Comparison of ENCODE assay signal across 7 mouse cellular contexts in genomic region chr10:18760241-18760640, GRCm38 (mm10). TPM values are rescaled to one million over a fixed set of nuclear protein-coding genes. Genes with fewer than 3 reads are reported as not detected.
DNase-seq lines count a peak whose midpoint lies in the region; ATAC-seq and TF ChIP-seq lines count a peak whose summit lies in the region.

No protein-coding gene starts in this region.

- ATAC-seq in kidney, embryonic 16.5 days (ENCODE audit: low FRiP score, low TSS enrichment) = no peak
- ATAC-seq in lung, postnatal 0 days = no peak

- no peak overlapping the region for H3K4me3 ChIP-seq in kidney, embryonic 16.5 days (ENCODE audit: low read length)
- H3K4me3 ChIP-seq in E14TG2a.4 (replicated peaks; ENCODE audit: low read length) = no peak overlapping the region
- H3K4me3 ChIP-seq in lung, postnatal 0 days (ENCODE audit: low read depth, low read length) = no peak overlapping the region

- TF ChIP-seq CTCF in E14TG2a.4 (conservative IDR thresholded peaks at IDR 0.05; ENCODE audit: low read length) = peak; percentile 77
- TF ChIP-seq CTCF in lung, postnatal 0 days (IDR thresholded peaks at IDR 0.05) = peak; percentile 77

- H3K4me1 ChIP-seq in kidney, embryonic 16.5 days (ENCODE audit: insufficient read depth, low read length) = no peaks in the 10 kb centered on the region
- no peaks in the 10 kb centered on the region for H3K4me1 ChIP-seq in E14TG2a.4 (replicated peaks; ENCODE audit: low read depth, low read length)
- no peaks in the 10 kb centered on the region for H3K4me1 ChIP-seq in lung, postnatal 0 days (ENCODE audit: insufficient read depth, low read depth, low read length)

- WGBS in kidney, embryonic 16.5 days = 48% methylated on average over 2 of the region's 2 CpGs
- 35% methylated on average over 2 of the region's 2 CpGs for WGBS in lung, postnatal 0 days

- no peak overlapping the region for H3K27ac ChIP-seq in kidney, embryonic 16.5 days (ENCODE audit: low read length)
- no peak overlapping the region for H3K27ac ChIP-seq in lung, postnatal 0 days (ENCODE audit: low read length)

- H3K4me2 ChIP-seq in kidney, embryonic 16.5 days (replicated peaks; ENCODE audit: low read depth, low read length) = no peak overlapping the region
- H3K4me2 ChIP-seq in lung, postnatal 0 days (replicated peaks; ENCODE audit: low read depth, low read length) = no peak overlapping the region

- no peaks in the 10 kb centered on the region for H3K27me3 ChIP-seq in kidney, embryonic 16.5 days (ENCODE audit: insufficient read depth, low read length)
- no peaks in the 10 kb centered on the region for H3K27me3 ChIP-seq in E14TG2a.4 (ENCODE audit: insufficient read depth, low read length)
- no peaks in the 10 kb centered on the region for H3K27me3 ChIP-seq in lung, postnatal 0 days (replicated peaks; ENCODE audit: insufficient read depth, low read length)

- H3K9me3 ChIP-seq in kidney, embryonic 16.5 days (ENCODE audit: low read length) = no peaks in the 10 kb centered on the region
- peaks cover 22% of the 10 kb centered on the region for H3K9me3 ChIP-seq in E14TG2a.4 (ENCODE audit: low read length)
- H3K9me3 ChIP-seq in lung, postnatal 0 days (ENCODE audit: low read length) = no peaks in the 10 kb centered on the region

- no peaks in the 10 kb centered on the region for H3K36me3 ChIP-seq in kidney, embryonic 16.5 days (ENCODE audit: insufficient read depth, low read length)
- H3K36me3 ChIP-seq in E14TG2a.4 (ENCODE audit: insufficient read depth, low read length) = no peaks in the 10 kb centered on the region
- no peaks in the 10 kb centered on the region for H3K36me3 ChIP-seq in lung, postnatal 0 days (ENCODE audit: insufficient read depth, low read length)

- peak; percentile 17 for DNase-seq in kidney, adult 11 months
- peak; percentile 35 to 44 for DNase-seq in B cell, adult 2 months
- DNase-seq in embryo, embryonic 11.5 days (ENCODE audit: low read depth, low spot score) = peak; percentile 27
- DNase-seq in lung, postnatal 0 days (ENCODE audit: low spot score) = peak; percentile 16
- DNase-seq in thymus, postnatal 0 days (ENCODE audit: low spot score) = peak; percentile 72

- no peak overlapping the region for H3K9ac ChIP-seq in kidney, embryonic 16.5 days (replicated peaks; ENCODE audit: low read length)
- no peak overlapping the region for H3K9ac ChIP-seq in lung, postnatal 0 days (replicated peaks; ENCODE audit: low read depth)

- no peak for TF ChIP-seq EP300 in lung, postnatal 0 days (IDR thresholded peaks at IDR 0.05)

RNA-seq across cellular contexts. Expression of gene Arfgef3, which starts 16.5 kb away (rescaled TPM):
- polyA plus RNA-seq in kidney, embryonic 16.5 days (2015; fragmentation: Nextera tagmentation; extraction: Ambion mirVana) = 1.6 TPM in 2 replicates
- polyA plus RNA-seq in lung, postnatal 0 days (2015; fragmentation: Nextera tagmentation; extraction: Ambion mirVana) = 3.5 and 3.6 TPM in 2 replicates
- polyA plus RNA-seq in thymus, postnatal 0 days (2015; fragmentation: Nextera tagmentation; extraction: Ambion mirVana) = 0.31 and 0.44 TPM in 2 replicates

RNA-seq across cellular contexts. Expression of gene Gm4922, which starts 26.4 kb away (rescaled TPM):
- polyA plus RNA-seq in kidney, embryonic 16.5 days (2015; fragmentation: Nextera tagmentation; extraction: Ambion mirVana) = 0.09 and 0.11 TPM in 2 replicates
- polyA plus RNA-seq in lung, postnatal 0 days (2015; fragmentation: Nextera tagmentation; extraction: Ambion mirVana) = 0.05 and 0.08 TPM in 2 replicates
- not detected in 2 replicates for polyA plus RNA-seq in thymus, postnatal 0 days (2015; fragmentation: Nextera tagmentation; extraction: Ambion mirVana)

Comparison
In these comparisons a context has a peak if more than half of its experiments do, and no peak if none do; other contexts are left out.
1. DNase-seq: peak in every context shown above with its lines; median percentile 72 in thymus, postnatal 0 days; 40 in B cell, adult 2 months; 27 in embryo, embryonic 11.5 days; 17 in kidney, adult 11 months; 16 in lung, postnatal 0 days.